Mouse (Mus musculus) spleen, adult 12 weeks (tissue): Measurements from ENCODE around the gene Hoxb8.

Source experiments
- DNase-seq: peaks from one replicate; pipeline ENCODE4 v3.0.0; 2022; ENCODE audit warnings: low spot score

The Hoxb8 gene

DNA sequence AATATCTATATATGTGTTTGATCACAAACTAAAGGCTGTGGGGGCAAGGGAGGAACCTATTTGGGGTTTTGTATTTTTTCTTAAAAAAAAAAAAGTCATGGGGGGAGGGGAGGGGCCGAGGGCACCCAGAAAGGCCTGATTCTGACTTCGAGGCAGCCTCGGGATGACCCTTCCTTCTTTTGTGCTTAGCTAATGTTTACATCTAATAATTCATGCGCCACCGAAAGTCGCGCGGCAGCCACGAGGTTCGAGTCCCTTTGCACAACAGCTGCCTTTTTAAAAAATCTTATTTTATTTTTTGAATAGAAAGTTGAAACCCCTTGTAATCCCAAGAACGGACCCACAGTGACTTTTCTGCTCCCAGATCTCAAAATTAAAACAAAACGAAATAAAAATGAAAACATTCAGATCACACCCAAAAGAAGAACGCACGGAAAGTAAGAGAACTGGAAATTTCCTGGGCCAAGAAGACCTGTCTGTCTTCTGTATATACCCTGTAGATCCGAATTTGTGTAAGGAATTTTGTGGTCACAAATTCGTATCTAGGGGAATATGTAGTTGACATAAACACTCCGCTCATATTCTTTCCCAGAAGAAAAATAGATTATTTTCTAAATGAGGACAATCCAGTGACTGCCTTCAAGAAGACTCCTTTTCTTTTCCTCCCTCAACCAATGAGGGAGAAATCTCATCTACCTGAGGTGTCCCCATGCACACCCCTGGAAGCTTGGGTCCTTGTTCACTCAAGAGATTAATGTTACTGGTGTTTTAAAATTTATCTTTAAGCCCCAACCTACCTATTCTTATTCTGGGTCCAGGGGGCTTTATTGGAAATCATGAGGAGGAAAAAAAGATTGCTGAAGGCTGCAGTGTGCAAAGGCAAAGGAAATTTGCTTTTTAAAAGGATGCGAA, 35.2 kb downstream of the Hoxb8 start:
- no peak for DNase-seq

DNA sequence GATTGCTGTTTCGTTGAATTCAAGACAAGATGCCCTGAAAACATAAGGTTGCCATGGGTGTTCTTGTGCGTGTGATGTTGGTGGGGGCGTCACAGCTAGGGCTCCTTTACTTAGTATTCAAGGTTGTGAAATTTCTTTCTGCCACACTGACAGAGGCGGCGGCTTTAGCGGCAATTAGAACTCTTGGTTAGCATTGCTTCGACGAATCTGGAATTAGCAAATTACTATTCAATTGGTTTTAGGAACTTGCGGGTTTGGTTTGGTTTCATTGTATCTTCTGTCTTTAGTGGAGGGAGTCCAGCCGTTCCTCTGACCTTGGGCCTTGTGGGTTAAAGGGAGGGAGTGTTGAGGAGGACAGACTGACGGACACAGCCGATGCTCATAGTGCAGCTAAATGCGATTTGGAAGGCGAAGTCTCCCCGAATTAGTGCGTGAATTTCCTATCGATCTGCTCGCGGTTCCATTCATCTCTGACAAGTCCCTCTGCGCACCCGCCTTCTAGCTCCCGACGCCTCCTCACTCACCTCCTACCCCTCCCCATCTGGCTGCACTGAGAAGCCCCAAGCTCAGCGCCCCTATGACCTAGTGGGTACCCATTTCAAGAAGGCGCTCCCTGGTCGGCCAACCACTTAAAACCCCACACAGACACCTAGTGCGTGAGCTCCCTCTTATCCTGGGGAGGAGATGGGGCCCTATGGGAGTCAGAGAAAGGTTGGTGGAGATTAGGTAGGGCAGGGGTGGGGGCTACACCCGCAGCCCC, 36.1 kb downstream of the Hoxb8 start, which contains the start of gene Hoxb4:
Hoxb4 (plus strand) TSS at position 660 of the 760 bp plus-strand sequence.
- DNase-seq, result no peak

GRCm38 (mm10) chr11:96318368-96319070, 36.8 kb downstream of the Hoxb8 start:
- no peak for DNase-seq

DNA sequence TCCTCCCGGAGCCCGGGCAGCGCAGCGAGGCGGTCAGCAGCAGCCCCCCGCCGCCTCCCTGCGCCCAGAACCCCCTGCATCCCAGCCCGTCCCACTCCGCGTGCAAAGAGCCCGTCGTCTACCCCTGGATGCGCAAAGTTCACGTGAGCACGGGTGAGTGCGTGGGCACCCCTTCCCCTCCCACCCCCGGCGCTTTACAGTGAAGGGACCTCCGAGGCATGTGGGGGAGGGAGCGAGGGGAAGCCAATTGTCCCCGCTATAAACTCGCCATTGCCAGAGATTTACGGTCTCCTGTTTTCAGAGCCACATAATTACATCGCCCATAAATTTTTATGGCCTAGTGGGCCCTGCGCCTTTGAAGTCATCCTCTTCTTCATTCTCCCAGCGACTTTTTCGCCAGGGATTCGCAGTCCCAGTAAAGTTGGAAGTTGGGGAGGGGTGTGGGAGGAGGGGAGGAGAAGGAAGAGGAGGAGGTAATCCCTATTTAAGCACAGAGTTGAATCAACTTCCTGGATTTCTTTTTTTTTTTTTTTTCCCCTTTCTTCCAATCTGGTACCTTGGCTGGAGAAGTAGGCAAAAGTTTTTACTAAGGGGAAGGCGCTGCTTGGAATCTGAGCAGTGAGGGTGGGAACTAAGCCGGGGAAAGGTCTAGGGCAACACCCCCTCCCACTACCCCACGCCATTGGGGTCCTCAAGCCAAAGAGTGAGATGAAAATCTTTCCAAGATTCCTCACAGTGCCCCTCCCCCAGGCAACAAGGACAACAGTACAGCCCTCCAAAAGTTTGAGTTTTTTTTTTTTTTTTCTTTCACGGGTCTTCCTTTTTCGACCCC, 37.6 kb downstream of the Hoxb8 start:
- DNase-seq, result no peak

DNA sequence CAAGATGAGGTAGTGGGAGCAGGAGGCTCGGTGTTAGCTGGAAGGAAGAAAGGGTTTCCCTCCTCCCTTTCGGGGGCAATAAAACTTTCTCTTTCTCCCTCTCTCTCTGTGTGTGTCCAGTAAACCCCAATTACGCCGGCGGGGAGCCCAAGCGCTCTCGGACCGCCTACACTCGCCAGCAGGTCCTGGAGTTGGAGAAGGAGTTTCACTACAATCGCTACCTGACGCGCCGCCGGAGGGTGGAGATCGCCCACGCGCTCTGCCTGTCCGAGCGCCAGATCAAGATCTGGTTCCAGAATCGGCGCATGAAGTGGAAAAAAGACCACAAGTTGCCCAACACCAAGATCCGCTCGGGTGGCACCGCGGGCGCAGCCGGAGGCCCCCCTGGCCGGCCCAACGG, 38.2 kb downstream of the Hoxb8 start:
- DNase-seq, result no peak

DNA sequence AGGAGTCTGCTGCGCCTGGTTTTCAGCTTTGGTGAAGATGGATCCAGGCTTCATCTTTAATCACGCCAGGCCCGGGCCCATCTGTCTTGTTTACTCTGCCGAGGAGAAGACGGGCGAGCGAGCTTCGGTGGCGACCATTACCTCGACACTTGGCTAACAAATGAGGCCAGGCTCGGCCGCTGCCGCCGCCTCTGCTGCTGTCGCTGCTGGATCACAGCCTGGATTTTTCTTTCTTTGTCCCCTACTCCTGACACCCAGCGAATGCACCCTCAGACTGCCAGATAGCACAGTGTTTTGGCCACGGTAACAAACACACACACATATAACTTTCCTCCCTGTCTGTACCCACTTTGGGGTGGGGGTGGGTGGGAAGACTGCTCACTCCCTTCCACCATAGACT, 39.0 kb downstream of the Hoxb8 start:
- DNase-seq, result no peak

DNA sequence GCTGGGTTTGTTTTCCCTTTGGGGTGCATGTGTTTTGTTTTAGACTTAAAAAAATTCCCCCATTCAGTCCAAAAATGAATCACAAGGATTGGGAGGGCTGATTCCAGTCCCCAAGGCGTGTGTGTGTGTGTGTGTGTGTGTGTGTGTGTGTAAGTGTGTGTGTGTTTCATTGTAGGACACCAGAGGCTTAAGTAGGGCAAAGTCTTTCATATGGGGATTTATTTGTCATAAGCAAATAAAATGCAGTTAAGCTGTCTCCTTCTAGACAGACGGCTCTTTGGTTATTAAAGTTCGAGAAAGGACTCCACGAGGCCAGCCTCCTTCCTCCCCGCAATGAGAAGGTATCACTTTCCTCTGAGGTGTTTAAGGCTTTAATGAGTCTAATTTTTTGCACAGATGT, 40.1 kb downstream of the Hoxb8 start:
- DNase-seq, result no peak

GRCm38 (mm10) chr11:96322738-96323137, 41.0 kb downstream of the Hoxb8 start:
- no peak for DNase-seq

DNA sequence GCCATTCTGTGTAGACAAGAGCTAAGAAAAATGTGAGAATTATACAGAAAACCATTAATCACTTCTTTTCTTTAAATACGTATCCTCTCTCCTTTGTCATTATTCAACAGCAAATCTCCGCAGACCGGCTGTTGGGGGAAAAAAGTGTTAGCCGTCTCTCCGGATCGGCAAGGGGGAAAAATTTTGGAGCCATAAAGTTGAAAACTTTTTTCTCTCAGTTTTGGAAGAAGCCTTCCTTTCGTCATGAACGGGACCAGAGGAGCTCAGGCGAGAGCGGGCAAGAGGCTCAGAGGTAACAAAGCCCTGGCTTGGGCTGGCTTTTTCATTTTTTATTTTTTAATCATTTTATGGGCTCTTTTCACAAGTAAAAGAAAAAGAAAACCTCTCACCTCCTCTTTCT, 41.4 kb downstream of the Hoxb8 start, which contains the start of gene Hoxb3:
Hoxb3 (plus strand) TSS at position 173 of the 400 bp plus-strand sequence.
- no peak for DNase-seq

DNA sequence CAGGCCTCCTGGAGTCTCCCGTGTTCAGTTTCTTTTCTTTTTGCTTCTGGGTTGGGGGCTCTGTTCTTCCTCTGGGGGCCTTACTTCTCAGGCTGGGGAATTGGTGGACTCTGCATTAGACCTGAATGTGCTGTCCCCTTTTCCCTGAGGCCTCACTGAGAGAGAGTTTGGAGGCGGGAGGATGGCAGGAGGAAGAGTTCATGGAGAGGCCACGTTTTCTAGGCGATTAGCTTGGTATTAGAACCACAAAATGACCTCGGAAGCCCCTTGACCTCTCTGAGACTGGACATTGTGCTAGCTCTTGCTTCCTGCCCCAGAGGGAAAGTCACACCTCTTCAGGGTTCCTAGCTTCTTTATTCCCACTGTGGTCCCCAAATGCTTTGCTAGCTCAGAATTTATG, 42.4 kb downstream of the Hoxb8 start:
- no peak for DNase-seq

DNA sequence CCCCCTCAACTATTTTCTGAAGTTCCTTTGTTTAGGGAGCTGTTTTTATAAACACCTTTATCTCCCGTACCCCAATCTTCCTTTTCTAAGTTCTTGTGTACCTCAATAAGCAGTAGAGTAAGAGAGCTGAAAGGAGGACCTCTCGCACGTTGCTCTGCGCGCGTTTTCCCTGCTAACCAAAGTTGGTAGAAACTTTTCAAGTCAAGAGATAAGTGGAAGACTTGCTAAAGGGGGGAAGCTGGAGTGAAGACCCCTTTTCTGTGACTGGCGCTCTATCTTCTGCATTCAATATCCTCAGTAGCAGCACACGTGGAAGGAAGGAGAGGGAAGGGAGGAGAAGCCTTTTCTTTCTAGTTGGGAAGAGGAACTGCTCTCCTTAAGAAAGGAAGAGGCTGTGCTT, 43.3 kb downstream of the Hoxb8 start:
- no peak for DNase-seq

DNA sequence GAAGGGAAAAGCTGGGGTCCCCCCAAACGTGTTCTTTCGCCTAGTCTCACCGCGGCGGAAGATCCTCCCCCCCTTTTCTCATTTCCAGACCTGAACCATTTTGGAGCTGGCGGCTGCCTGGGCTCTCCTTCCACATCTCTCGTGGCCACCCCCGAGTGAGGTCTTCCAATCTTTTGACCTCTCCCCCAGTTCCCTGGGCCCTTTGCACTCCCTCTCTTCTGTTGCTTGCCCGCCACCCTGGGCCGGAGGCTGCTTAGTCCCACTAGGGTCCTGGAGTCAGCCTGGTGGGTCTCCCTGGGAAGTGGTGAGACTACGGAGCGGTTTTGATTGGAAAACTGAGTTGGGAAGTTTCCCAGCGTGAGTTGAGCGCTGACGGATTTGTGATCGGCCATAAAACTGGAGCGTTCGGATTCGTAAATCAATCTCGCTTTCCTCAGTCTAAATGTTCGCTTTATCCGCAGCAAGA, 44.1 kb downstream of the Hoxb8 start:
- no peak for DNase-seq

- DNase-seq, result no peak
Observed at GRCm38 (mm10) chr11:96326705-96327104, 45.0 kb downstream of the Hoxb8 start.

GRCm38 (mm10) chr11:96327122-96327521, 45.4 kb downstream of the Hoxb8 start:
- DNase-seq, result no peak

GRCm38 (mm10) chr11:96327750-96328149, 46.0 kb downstream of the Hoxb8 start:
- no peak for DNase-seq

DNA sequence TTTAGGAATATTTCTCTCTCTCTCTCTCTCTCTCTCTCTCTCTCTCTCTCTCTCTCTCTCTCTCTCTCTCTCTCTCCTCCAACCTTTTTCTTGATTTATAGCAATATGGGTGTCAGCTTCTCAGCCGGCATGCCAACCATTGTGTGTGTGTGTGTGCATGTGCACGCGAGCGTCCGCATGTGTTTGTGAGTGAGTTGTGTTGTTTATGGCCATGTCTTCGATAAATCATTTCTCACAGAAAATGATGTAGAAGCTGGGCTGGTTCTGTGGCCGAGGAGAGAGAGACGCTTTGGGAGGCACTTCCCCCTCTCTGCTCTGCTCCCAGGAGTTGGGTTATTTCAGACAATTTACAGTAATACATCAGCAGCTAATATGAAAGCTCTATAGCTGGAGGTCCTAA, 46.9 kb downstream of the Hoxb8 start:
- DNase-seq, result no peak

DNA sequence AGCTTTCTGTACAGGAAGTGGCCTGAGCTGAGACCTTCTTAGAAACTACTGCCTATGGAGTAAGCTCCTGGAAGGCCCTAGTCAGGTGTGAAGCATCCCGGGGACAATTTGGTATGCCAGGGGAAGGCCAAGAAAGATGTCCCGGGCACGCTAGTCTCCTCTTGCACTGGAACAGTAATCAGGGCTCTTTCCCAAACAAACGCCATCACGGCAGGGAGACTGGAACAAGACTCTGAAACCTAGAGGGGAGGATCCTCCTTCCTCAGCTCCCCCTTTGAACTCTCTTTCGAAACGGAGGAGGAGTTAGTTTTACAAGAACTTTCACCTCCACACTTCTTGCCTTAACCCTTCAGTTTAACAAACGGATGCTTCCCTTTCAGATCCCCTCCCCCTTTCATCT, 50.4 kb downstream of the Hoxb8 start:
- DNase-seq, result no peak

GRCm38 (mm10) chr11:96332618-96333032, 50.9 kb downstream of the Hoxb8 start:
- DNase-seq, result no peak

DNA sequence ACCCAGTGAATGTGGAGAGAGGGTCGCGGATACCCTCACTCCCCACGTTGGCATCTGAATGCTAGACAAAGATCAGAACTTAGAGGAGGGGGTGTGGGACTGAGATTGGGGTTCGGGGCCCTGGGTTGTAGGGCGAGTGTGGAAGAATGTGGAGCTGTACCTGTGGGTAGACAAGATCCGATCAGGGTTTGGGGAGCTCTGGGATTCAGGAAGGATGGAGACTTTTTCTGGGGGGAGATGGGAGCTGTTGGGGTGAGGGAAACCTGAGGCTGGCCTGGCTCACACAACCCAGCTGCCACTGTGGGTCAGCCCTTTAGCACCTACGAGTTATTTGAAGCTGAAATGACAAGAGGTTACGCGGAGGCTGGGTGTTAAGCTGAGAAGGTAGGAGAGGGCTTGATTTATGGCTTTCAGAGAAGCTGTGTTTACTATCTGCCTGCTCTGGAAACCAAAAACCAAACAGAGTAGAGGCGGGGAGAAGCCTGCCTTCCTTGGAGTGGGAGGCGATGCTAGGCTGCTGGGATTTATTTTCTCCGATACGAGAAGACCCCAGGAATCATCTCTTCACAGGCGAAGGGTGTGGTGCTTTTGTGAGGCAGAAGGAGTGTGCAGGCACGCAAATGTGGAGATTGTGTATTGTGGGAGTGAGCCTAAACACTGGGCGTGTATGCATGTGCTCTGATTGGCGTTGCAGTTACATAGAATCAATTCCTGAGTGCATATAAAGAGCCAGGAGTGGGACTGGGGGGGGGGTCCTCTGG, 51.7 kb downstream of the Hoxb8 start:
- DNase-seq, result no peak

GRCm38 (mm10) chr11:96334002-96334364, 52.3 kb downstream of the Hoxb8 start:
- DNase-seq, result no peak
